Mouse (Mus musculus): ENCODE results near the gene Tnfrsf21. TPM values are rescaled to one million over a fixed set of nuclear protein-coding genes. Genes with fewer than 3 reads are reported as not detected.

The Tnfrsf21 gene
- polyA plus RNA-seq, 1 experiment from 2014 or later, result 23.4 TPM

GRCm38 (mm10) chr17:43136720-43137119 is 120.4 kb downstream of the Tnfrsf21 start:
- no peak for ATAC-seq (ENCODE audit: insufficient number of reproducible peaks, low FRiP score, low TSS enrichment, low read depth)
- Histone ChIP-seq H3K4me1 (0 out of 2 replicates have a peak, but pooled peaks cover 4% of the 10 kb centered on the region), H3K27me3 (no peaks in the 10 kb centered on the region), H3K36me3 (no peaks in the 10 kb centered on the region), H3K27ac (no peak overlapping the region), H3K9ac (no peak overlapping the region), H3K9me3 (no peaks in the 10 kb centered on the region), H3K4me2 (no peak overlapping the region), H3K4me3 (no peak overlapping the region)
- 66% methylated on average over 4 of the region's 4 CpGs for WGBS

DNA sequence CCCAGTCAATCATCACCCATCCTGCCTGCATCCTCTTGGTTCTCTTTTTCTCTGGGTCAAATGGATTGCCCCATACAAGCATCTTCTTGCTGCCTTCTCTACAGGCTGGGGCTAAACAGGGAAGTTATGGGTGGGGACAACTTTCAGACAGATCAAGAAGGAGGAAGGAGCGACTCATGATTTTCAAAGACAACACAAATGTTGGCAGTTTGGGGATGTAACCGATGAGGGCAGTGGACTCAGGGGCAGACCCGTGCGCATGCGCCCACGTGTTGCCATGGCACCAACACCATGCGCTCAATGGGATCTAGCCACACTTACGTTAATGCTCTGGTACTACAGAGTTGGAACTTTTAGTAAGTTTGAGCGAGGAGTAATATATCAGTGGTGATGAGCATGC is 121.5 kb downstream of the Tnfrsf21 start:
- Histone ChIP-seq H3K9ac (no peak overlapping the region), H3K9me3 (no peaks in the 10 kb centered on the region), H3K27ac (no peak overlapping the region), H3K4me3 (no peak overlapping the region), H3K4me1 (0 out of 2 replicates have a peak, but pooled peaks cover 4% of the 10 kb centered on the region), H3K27me3 (no peaks in the 10 kb centered on the region), H3K36me3 (no peaks in the 10 kb centered on the region), H3K4me2 (no peak overlapping the region)
- WGBS, result 91% methylated on average over 9 of the region's 9 CpGs
- no peak for ATAC-seq (ENCODE audit: insufficient number of reproducible peaks, low FRiP score, low TSS enrichment, low read depth)

- Histone ChIP-seq H3K4me3 (no peak overlapping the region), H3K9me3 (no peaks in the 10 kb centered on the region), H3K4me1 (0 out of 2 replicates have a peak, but pooled peaks cover 4% of the 10 kb centered on the region), H3K27me3 (no peaks in the 10 kb centered on the region), H3K27ac (no peak overlapping the region), H3K36me3 (no peaks in the 10 kb centered on the region), H3K4me2 (no peak overlapping the region), H3K9ac (no peak overlapping the region)
- ATAC-seq (ENCODE audit: insufficient number of reproducible peaks, low FRiP score, low TSS enrichment, low read depth), result no peak
- 73% methylated on average over 7 of the region's 7 CpGs for WGBS
Measured at GRCm38 (mm10) chr17:43138356-43138755, 122.0 kb downstream of the Tnfrsf21 start.

Other genes starting within 250 kb of the Tnfrsf21 start
- gene Cd2ap, start 139.9 kb upstream of the Tnfrsf21 start, polyA plus RNA-seq (2015; fragmentation: Nextera tagmentation; extraction: Ambion mirVana), result 20.9 and 25.0 TPM in 2 replicates